Mouse (Mus musculus) olfactory bulb, adult 2 months (tissue): ENCODE measurements around the gene Urm1. TPM values are rescaled to one million over a fixed set of nuclear protein-coding genes. Genes with fewer than 3 reads are reported as not detected.

Source experiments
- H3K27ac ChIP-seq: fragments of 200-500 bp; 2 replicates; pipeline ENCODE4 v1.5.1; 2012; ENCODE audit warnings: low read depth, low read length; ENCODE audit not compliant: insufficient read depth
- H3K4me1 ChIP-seq: fragments of 200-500 bp; 2 replicates; pipeline ENCODE4 v1.6.1; 2012; ENCODE audit warnings: low read length; ENCODE audit not compliant: control insufficient read depth, insufficient read depth
- H3K4me3 ChIP-seq: fragments of 200-500 bp; 2 replicates; pipeline ENCODE4 v1.5.1; 2012; ENCODE audit warnings: mild to moderate bottlenecking, low read depth, low read length, moderate library complexity; ENCODE audit not compliant: insufficient read depth
- CTCF ChIP-seq: fragments of 200-500 bp; IDR thresholded peaks from 2 replicates; pipeline ENCODE4 v1.5.1; 2012; ENCODE audit warnings: low read depth, mild to moderate bottlenecking, low read length, moderate library complexity; ENCODE audit not compliant: insufficient read depth
- POLR2A ChIP-seq: fragments of 200-500 bp; IDR thresholded peaks from 2 replicates; pipeline ENCODE4 v1.6.1; 2012; ENCODE audit warnings: mild to moderate bottlenecking, low read depth, low read length, moderate library complexity; ENCODE audit not compliant: insufficient read depth
- WGBS: fragments of 180-500 bp; shearing (Covaris S2); methylation state at CpG from one replicate; pipeline ENCODE4 v1.1.7; 2018; 5-methylcytosine and 5-hydroxymethylcytosine counted together
- polyA plus RNA-seq: library from polyadenylated mRNA; stranded (reverse); fragments of >200 nt; gene quantifications from 2 replicates; pipeline ENCODE4 v1.2.4, GENCODE M21; 2012; ENCODE audit warnings: low replicate concordance; ENCODE audit not compliant: missing spikeins, insufficient read depth, insufficient read length

Urm1 gene
- polyA plus RNA-seq, 1 experiment, result not detected

DNA sequence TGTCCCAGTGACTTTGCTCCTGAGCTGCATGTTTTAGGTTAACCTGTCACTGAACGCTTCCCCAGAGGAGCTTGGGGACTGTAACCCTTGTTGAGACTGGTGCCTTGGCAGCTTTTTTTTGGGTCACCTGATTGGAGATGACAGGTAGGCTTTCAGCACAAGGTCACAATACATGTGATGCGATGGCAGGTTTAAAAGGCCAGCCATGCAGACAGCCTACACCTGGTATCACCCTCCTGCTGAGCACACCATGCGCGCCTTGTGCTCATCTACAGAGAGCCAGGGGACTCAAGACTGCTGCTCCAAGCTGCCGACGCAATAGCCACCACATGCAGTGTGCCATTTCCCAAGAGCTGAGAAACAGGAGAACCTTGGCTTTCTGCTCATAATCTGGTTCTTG is 71.9 kb downstream of the Urm1 start:
- TF ChIP-seq POLR2A, result no peak
- TF ChIP-seq CTCF, result no peak
- H3K4me1 ChIP-seq, result peaks cover 20% of the 10 kb centered on the region
- no peak overlapping the region for H3K4me3 ChIP-seq
- 87% methylated on average over 6 of the region's 6 CpGs for WGBS
- H3K27ac ChIP-seq, result no peak overlapping the region

Other genes with a start within 250 kb of the Urm1 start
- 75.7 TPM in 1 of 2 replicates, not detected in the other for gene Rapgef1, start 200.4 kb upstream of the Urm1 start, polyA plus RNA-seq
- not detected in 2 replicates for gene Gm13420, start 68.4 kb upstream of the Urm1 start, polyA plus RNA-seq
- not detected in 2 replicates for gene Gm13547, start 60.8 kb upstream of the Urm1 start, polyA plus RNA-seq
- gene Coq4, start 32.6 kb upstream of the Urm1 start, polyA plus RNA-seq, result not detected in 2 replicates
- gene Trub2, start 31.6 kb upstream of the Urm1 start, polyA plus RNA-seq, result not detected in 2 replicates
- not detected in 2 replicates for gene Slc27a4, start 17.4 kb upstream of the Urm1 start, polyA plus RNA-seq
- not detected in 2 replicates for gene Cercam, start 49.1 kb downstream of the Urm1 start, polyA plus RNA-seq
- gene Odf2, start 69.1 kb downstream of the Urm1 start, polyA plus RNA-seq, result 472 TPM in 1 of 2 replicates, not detected in the other
- not detected in 2 replicates for gene Gle1, start 115.4 kb downstream of the Urm1 start, polyA plus RNA-seq
- 496 and 868 TPM in 2 replicates for gene Sptan1, start 145.5 kb downstream of the Urm1 start, polyA plus RNA-seq
- gene Wdr34, start 228.8 kb downstream of the Urm1 start, polyA plus RNA-seq, result not detected in 2 replicates
- gene Set, start 237.3 kb downstream of the Urm1 start, polyA plus RNA-seq, result 163 TPM in 1 of 2 replicates, not detected in the other